Mouse (Mus musculus) bone marrow, adult 2 months (tissue): ENCODE measurements around the gene Fbll1.

ENCODE experiments used
- CTCF ChIP-seq: fragments of 200-500 bp; IDR thresholded peaks from 2 replicates; pipeline ENCODE4 v1.5.1; 2011; ENCODE audit warnings: low read length, control low read depth; ENCODE audit not compliant: control insufficient read depth, insufficient read depth
- POLR2A ChIP-seq: fragments of 200-500 bp; IDR thresholded peaks from 2 replicates; pipeline ENCODE4 v1.6.1; 2011; ENCODE audit warnings: low read depth, mild to moderate bottlenecking, control low read depth, low read length, borderline replicate concordance; ENCODE audit not compliant: control insufficient read depth

- TF ChIP-seq POLR2A (no peak), CTCF (no peak)
Measured at GRCm38 (mm10) chr11:35760001-35760626, 38.6 kb downstream of the Fbll1 start.
